Mouse (Mus musculus): Measurements from ENCODE around the gene Sirt1. TPM values are rescaled to one million over a fixed set of nuclear protein-coding genes. Genes with fewer than 3 reads are reported as not detected.
"Not testable (repeated sequence)": the region's sequence is repeated elsewhere in the genome, so short reads cannot be mapped to it uniquely, and the experiment has no call there.

Sirt1 gene
- polyA plus RNA-seq, 1 experiment = 53.5 TPM

DNA sequence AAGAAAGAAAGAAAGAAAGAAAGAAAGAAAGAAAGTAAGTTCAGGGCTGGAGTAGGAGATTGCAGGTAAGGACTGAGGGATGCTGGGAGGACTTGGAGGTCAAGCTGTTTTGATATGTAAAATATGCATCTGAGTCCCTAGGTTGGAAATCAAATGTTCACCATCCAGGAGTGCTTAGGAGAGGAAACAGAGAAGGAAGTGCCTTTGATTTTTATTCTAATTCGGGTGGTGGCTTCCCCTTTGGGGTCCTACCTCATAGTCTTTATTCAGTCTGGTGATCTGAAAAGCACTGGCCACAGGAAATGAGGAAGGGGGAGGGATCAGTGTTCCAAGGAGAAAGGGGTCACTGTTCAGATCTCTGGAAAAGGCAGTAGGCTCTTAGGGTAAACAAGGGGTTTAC lies 21.0 kb downstream of the Sirt1 start:
- no peak for TF ChIP-seq CTCF (IDR thresholded peaks at IDR 0.05; ENCODE audit: low read depth, low read length)
- no peak for TF ChIP-seq POLR2A (IDR thresholded peaks at IDR 0.05; ENCODE audit: insufficient read depth, low read length)
- no peak for TF ChIP-seq EP300 (IDR thresholded peaks at IDR 0.05; ENCODE audit: insufficient read depth, low read depth, low read length)
- Histone ChIP-seq H3K27ac (ENCODE audit: insufficient read depth, low read length) (peak overlapping the region; percentile 63; the same call in 1 of the 2 replicates), H3K9me3 (replicated peaks; ENCODE audit: control insufficient read depth, insufficient read depth, low read length, poor library complexity, severe bottlenecking) (peaks cover 39% of the 10 kb centered on the region), H3K4me3 (ENCODE audit: low read depth, low read length) (no peak overlapping the region), H3K27me3 (ENCODE audit: control insufficient read depth, insufficient read depth, low read length, poor library complexity, severe bottlenecking) (no peaks in the 10 kb centered on the region), H3K9ac (ENCODE audit: low read depth, poor library complexity, severe bottlenecking) (no peak overlapping the region), H3K36me3 (ENCODE audit: control insufficient read depth, insufficient read depth, low read length, poor library complexity, severe bottlenecking) (no peaks in the 10 kb centered on the region), H3K4me1 (ENCODE audit: control insufficient read depth, insufficient read depth, low read length) (peaks cover 1% of the 10 kb centered on the region)

DNA sequence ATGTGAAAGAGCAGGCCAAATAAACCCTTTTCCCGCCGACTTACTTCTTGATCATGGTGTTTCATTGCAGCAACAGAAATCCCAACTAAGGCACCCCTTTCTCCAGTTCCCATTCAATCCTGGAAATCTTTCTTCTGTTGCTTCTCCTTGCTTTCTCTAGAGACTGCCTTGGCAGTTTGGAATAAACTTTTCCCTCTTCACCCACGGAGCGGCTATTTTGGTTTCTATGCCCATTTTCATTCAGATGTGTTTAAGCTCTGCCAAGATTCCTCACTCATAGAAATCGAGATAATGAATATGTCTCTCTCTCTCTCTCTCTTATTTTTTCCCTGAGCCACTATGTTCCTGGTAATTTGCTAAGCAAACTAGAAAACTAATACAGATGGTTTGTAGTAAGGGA lies 29.4 kb downstream of the Sirt1 start:
- Histone ChIP-seq H3K4me3 (ENCODE audit: low read depth, low read length) (no peak overlapping the region), H3K4me1 (ENCODE audit: control insufficient read depth, insufficient read depth, low read length) (peaks cover 6% of the 10 kb centered on the region), H3K27ac (ENCODE audit: insufficient read depth, low read length) (no peak overlapping the region), H3K36me3 (ENCODE audit: control insufficient read depth, insufficient read depth, low read length, poor library complexity, severe bottlenecking) (no peaks in the 10 kb centered on the region), H3K9ac (ENCODE audit: low read depth, poor library complexity, severe bottlenecking) (no peak overlapping the region), H3K9me3 (replicated peaks; ENCODE audit: control insufficient read depth, insufficient read depth, low read length, poor library complexity, severe bottlenecking) (peaks cover 23% of the 10 kb centered on the region), H3K27me3 (ENCODE audit: control insufficient read depth, insufficient read depth, low read length, poor library complexity, severe bottlenecking) (no peaks in the 10 kb centered on the region)
- TF ChIP-seq EP300 (IDR thresholded peaks at IDR 0.05; ENCODE audit: insufficient read depth, low read depth, low read length) (no peak), POLR2A (IDR thresholded peaks at IDR 0.05; ENCODE audit: insufficient read depth, low read length) (no peak), CTCF (IDR thresholded peaks at IDR 0.05; ENCODE audit: low read depth, low read length) (no peak)

- H3K27ac ChIP-seq (ENCODE audit: insufficient read depth, low read length); H3K4me3 ChIP-seq (ENCODE audit: low read depth, low read length); H3K9ac ChIP-seq (ENCODE audit: low read depth, poor library complexity, severe bottlenecking); H3K36me3 ChIP-seq (ENCODE audit: control insufficient read depth, insufficient read depth, low read length, poor library complexity, severe bottlenecking); H3K27me3 ChIP-seq (ENCODE audit: control insufficient read depth, insufficient read depth, low read length, poor library complexity, severe bottlenecking); H3K4me1 ChIP-seq (ENCODE audit: control insufficient read depth, insufficient read depth, low read length): not testable (repeated sequence)
- peak; percentile 78; the same call in 1 of the 2 replicates for TF ChIP-seq EP300 (IDR thresholded peaks at IDR 0.05; ENCODE audit: insufficient read depth, low read depth, low read length)
- H3K9me3 ChIP-seq (replicated peaks; ENCODE audit: control insufficient read depth, insufficient read depth, low read length, poor library complexity, severe bottlenecking) = peaks cover 16% of the 10 kb centered on the region
These were observed 30.4 kb downstream of the Sirt1 start for GRCm38 (mm10) chr10:63351099-63351498.

DNA sequence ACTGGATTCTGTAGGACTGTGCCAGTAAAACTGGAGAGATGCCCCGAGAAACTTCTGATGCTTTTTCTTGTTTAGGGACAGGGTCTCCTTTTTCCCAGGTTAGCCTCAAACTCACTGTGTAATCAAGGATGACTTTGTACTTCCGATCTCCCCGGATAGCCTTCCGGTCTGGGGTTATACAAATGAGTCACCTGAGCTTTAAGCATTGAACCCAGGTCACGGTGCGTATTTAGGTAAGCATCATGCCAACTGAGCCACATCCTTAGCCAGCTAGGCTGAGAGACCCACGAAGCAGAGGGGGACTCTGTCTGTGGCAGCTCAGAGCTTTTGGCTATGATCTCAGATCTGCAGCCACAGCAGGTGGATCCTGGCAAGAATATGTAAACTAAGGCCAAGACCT lies 30.8 kb downstream of the Sirt1 start:
- no peak for TF ChIP-seq POLR2A (IDR thresholded peaks at IDR 0.05; ENCODE audit: insufficient read depth, low read length)
- no peak for TF ChIP-seq CTCF (IDR thresholded peaks at IDR 0.05; ENCODE audit: low read depth, low read length)
- TF ChIP-seq EP300 (IDR thresholded peaks at IDR 0.05; ENCODE audit: insufficient read depth, low read depth, low read length) = no peak

DNA sequence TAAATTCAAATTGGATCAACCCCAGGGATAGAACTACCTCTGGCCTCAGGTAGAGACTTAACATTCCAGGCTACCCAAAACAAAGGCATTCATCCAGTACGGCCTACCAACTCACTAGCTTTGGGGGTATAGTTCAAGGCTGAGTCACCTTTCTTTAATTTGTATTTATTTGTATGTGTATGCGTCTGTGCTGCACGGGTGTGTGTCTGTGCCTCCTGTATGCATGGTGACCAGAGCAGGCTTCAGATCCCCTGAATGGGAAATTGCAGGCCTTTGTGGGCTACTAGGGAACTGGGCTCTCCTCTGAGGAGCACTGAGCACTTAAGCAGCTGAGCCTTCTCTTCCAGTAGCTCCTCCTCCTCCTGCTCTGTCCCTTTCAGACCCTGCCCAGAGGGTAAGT lies 33.2 kb downstream of the Sirt1 start:
- Histone ChIP-seq H3K36me3 (ENCODE audit: control insufficient read depth, insufficient read depth, low read length, poor library complexity, severe bottlenecking) (no peaks in the 10 kb centered on the region), H3K9me3 (replicated peaks; ENCODE audit: control insufficient read depth, insufficient read depth, low read length, poor library complexity, severe bottlenecking) (peaks cover 5% of the 10 kb centered on the region), H3K4me3 (ENCODE audit: low read depth, low read length) (no peak overlapping the region), H3K27me3 (ENCODE audit: control insufficient read depth, insufficient read depth, low read length, poor library complexity, severe bottlenecking) (no peaks in the 10 kb centered on the region), H3K4me1 (ENCODE audit: control insufficient read depth, insufficient read depth, low read length) (peaks cover 6% of the 10 kb centered on the region), H3K9ac (ENCODE audit: low read depth, poor library complexity, severe bottlenecking) (no peak overlapping the region), H3K27ac (ENCODE audit: insufficient read depth, low read length) (peak overlapping the region; percentile 87)
- no peak for TF ChIP-seq CTCF (IDR thresholded peaks at IDR 0.05; ENCODE audit: low read depth, low read length)
- TF ChIP-seq EP300 (IDR thresholded peaks at IDR 0.05; ENCODE audit: insufficient read depth, low read depth, low read length) = peak; percentile 48; the same call in 1 of the 2 replicates

More for the DNA sequence above, 30.8 kb downstream of the Sirt1 start:
- no peaks in the 10 kb centered on the region for H3K36me3 ChIP-seq (ENCODE audit: control insufficient read depth, insufficient read depth, low read length, poor library complexity, severe bottlenecking)
- H3K4me3 ChIP-seq (ENCODE audit: low read depth, low read length) = no peak overlapping the region; the same call in 1 of the 2 replicates
- no peaks in the 10 kb centered on the region for H3K27me3 ChIP-seq (ENCODE audit: control insufficient read depth, insufficient read depth, low read length, poor library complexity, severe bottlenecking)
- H3K9me3 ChIP-seq (replicated peaks; ENCODE audit: control insufficient read depth, insufficient read depth, low read length, poor library complexity, severe bottlenecking) = peaks cover 13% of the 10 kb centered on the region; the same call in 1 of the 2 replicates
- H3K4me1 ChIP-seq (ENCODE audit: control insufficient read depth, insufficient read depth, low read length) = peaks cover 6% of the 10 kb centered on the region
- H3K9ac ChIP-seq (ENCODE audit: low read depth, poor library complexity, severe bottlenecking) = no peak overlapping the region
- H3K27ac ChIP-seq (ENCODE audit: insufficient read depth, low read length) = peak overlapping the region; percentile 5; the same call in 1 of the 2 replicates

DNA sequence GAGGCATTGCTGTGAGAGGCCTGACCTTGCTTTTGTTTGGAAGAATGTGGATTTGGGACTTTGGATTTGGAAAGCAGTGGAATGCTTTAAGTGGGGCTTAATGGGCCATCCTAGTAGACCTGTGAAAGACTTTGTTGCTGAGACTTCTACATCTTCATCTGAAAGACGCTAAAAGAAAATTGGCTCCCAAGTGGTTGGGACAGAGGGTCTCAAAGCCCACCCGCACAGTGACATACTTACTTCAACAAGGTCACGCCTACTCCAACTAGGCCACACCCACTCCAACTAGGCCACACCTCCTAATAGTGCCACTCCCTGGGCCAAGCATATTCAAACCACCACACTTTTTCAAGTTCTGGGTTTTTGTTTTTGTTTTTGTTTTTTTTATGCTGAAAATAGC lies 36.8 kb downstream of the Sirt1 start:
- H3K27ac ChIP-seq (ENCODE audit: insufficient read depth, low read length) = no peak overlapping the region
- peaks cover 4% of the 10 kb centered on the region for H3K9me3 ChIP-seq (replicated peaks; ENCODE audit: control insufficient read depth, insufficient read depth, low read length, poor library complexity, severe bottlenecking)
- no peak overlapping the region for H3K9ac ChIP-seq (ENCODE audit: low read depth, poor library complexity, severe bottlenecking)
- no peaks in the 10 kb centered on the region for H3K27me3 ChIP-seq (ENCODE audit: control insufficient read depth, insufficient read depth, low read length, poor library complexity, severe bottlenecking)
- TF ChIP-seq POLR2A (IDR thresholded peaks at IDR 0.05; ENCODE audit: insufficient read depth, low read length) (no peak), EP300 (IDR thresholded peaks at IDR 0.05; ENCODE audit: insufficient read depth, low read depth, low read length) (no peak), CTCF (IDR thresholded peaks at IDR 0.05; ENCODE audit: low read depth, low read length) (no peak)
- H3K36me3 ChIP-seq (ENCODE audit: control insufficient read depth, insufficient read depth, low read length, poor library complexity, severe bottlenecking) = no peaks in the 10 kb centered on the region
- peaks cover 4% of the 10 kb centered on the region for H3K4me1 ChIP-seq (ENCODE audit: control insufficient read depth, insufficient read depth, low read length)
- no peak overlapping the region for H3K4me3 ChIP-seq (ENCODE audit: low read depth, low read length)
